Mouse (Mus musculus): ENCODE data around the gene Cox10. TPM values are rescaled to one million over a fixed set of nuclear protein-coding genes. Genes with fewer than 3 reads are reported as not detected.

The Cox10 gene
- total and polyA plus RNA-seq, 2 experiments = 4.0 to 12.9 TPM

DNA sequence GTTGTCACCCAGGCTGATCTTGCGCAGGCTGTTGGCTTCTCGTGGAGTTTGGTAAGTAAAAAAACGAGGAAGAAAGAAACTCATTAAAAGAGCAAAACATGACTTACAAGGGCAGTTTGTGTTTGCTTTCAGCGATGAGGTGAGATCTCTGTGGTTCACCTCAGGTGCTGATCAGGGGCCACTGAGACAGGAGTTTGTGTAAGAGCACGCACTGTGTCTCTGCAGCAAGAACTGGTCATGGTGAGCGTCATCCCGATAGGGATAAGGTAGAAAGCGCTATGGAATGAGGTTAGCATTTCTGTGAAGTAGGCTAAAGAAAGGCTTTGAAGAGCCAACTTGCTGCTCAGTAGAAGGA lies 436 bp upstream of the Cox10 start:
- Histone ChIP-seq H3K4me3 (ENCODE audit: insufficient read depth, low read depth, low read length) (peak overlapping the region; percentile 78), H3K27ac (replicated peaks; ENCODE audit: insufficient read depth, low read depth, low read length) (peak overlapping the region; percentile 75), H3K4me1 (ENCODE audit: control insufficient read depth, insufficient read depth, low read length) (no peaks in the 10 kb centered on the region), H3K36me3 (ENCODE audit: control insufficient read depth, insufficient read depth, low read length) (peaks cover 3% of the 10 kb centered on the region; the same call in 1 of the 2 replicates), H3K9ac (ENCODE audit: low read depth, low read length) (peak overlapping the region; percentile 72), H3K27me3 (ENCODE audit: control insufficient read depth, insufficient read depth, low read length) (no peaks in the 10 kb centered on the region), H3K79me2 (ENCODE audit: control insufficient read depth, insufficient read depth, low read length) (no peaks in the 10 kb centered on the region; the same call in 1 of the 2 replicates)
- no peak for TF ChIP-seq POLR2A (IDR thresholded peaks at IDR 0.05; ENCODE audit: extremely low read depth, insufficient read depth, low read length)
- no peak for TF ChIP-seq CTCF (IDR thresholded peaks at IDR 0.05; ENCODE audit: low read depth, low read length)
- DNase-seq (ENCODE audit: extremely low read depth, low read depth, low spot score) = peak; percentile 57
- WGBS = under 1% methylated on average over 8 of the region's 8 CpGs

GRCm38 (mm10) chr11:64076212-64076611 lies 3.1 kb downstream of the Cox10 start:
- DNase-seq (ENCODE audit: extremely low read depth, low read depth, low spot score) = no peak
- H3K4me3 ChIP-seq (ENCODE audit: insufficient read depth, low read depth, low read length) = no peak overlapping the region
- peaks cover 3% of the 10 kb centered on the region; the same call in 1 of the 2 replicates for H3K36me3 ChIP-seq (ENCODE audit: control insufficient read depth, insufficient read depth, low read length)

DNA sequence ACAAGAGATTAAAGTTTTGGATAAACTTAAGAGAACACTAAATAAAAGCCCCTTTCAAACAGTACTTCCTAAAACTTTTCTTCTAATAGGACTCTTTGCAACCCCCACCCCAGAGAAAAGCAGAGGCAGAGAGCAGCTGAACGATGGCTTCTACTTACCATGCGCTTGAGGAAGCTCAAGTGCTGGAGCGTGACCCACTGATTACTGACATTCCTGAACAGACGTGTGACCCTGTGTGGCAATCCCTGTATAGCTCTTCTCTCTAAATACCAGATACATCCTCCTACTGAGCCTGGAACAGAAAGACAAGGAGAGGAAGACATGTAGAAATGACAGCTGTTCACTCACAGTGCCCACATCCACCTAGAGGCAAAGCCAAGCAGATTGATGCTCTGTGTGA lies 5.9 kb downstream of the Cox10 start:
- Histone ChIP-seq H3K9ac (ENCODE audit: low read depth, low read length) (no peak overlapping the region), H3K4me3 (ENCODE audit: insufficient read depth, low read depth, low read length) (no peak overlapping the region), H3K79me2 (ENCODE audit: control insufficient read depth, insufficient read depth, low read length) (no peaks in the 10 kb centered on the region; the same call in 1 of the 2 replicates), H3K27ac (replicated peaks; ENCODE audit: insufficient read depth, low read depth, low read length) (no peak overlapping the region), H3K36me3 (ENCODE audit: control insufficient read depth, insufficient read depth, low read length) (peaks cover 15% of the 10 kb centered on the region; the same call in 1 of the 2 replicates), H3K4me1 (ENCODE audit: control insufficient read depth, insufficient read depth, low read length) (no peaks in the 10 kb centered on the region), H3K27me3 (ENCODE audit: control insufficient read depth, insufficient read depth, low read length) (no peaks in the 10 kb centered on the region)
- TF ChIP-seq POLR2A (IDR thresholded peaks at IDR 0.05; ENCODE audit: extremely low read depth, insufficient read depth, low read length) = no peak
- 84% methylated on average over 4 of the region's 4 CpGs for WGBS
- DNase-seq (ENCODE audit: extremely low read depth, low read depth, low spot score) = no peak

More at GRCm38 (mm10) chr11:64076212-64076611, 3.1 kb downstream of the Cox10 start:
- WGBS = 95% methylated on average over 4 of the region's 4 CpGs
- Histone ChIP-seq H3K4me1 (ENCODE audit: control insufficient read depth, insufficient read depth, low read length) (no peaks in the 10 kb centered on the region), H3K27me3 (ENCODE audit: control insufficient read depth, insufficient read depth, low read length) (no peaks in the 10 kb centered on the region), H3K79me2 (ENCODE audit: control insufficient read depth, insufficient read depth, low read length) (no peaks in the 10 kb centered on the region; the same call in 1 of the 2 replicates), H3K9ac (ENCODE audit: low read depth, low read length) (no peak overlapping the region), H3K27ac (replicated peaks; ENCODE audit: insufficient read depth, low read depth, low read length) (no peak overlapping the region)
- TF ChIP-seq POLR2A (IDR thresholded peaks at IDR 0.05; ENCODE audit: extremely low read depth, insufficient read depth, low read length) (no peak), CTCF (IDR thresholded peaks at IDR 0.05; ENCODE audit: low read depth, low read length) (no peak)

- WGBS = 93% methylated on average over 12 of the region's 12 CpGs
- Histone ChIP-seq H3K79me2 (ENCODE audit: control insufficient read depth, insufficient read depth, low read length) (no peaks in the 10 kb centered on the region; the same call in 1 of the 2 replicates), H3K36me3 (ENCODE audit: control insufficient read depth, insufficient read depth, low read length) (peaks cover 15% of the 10 kb centered on the region; the same call in 1 of the 2 replicates)
These were observed 7.7 kb downstream of the Cox10 start for GRCm38 (mm10) chr11:64071536-64071935.

DNA sequence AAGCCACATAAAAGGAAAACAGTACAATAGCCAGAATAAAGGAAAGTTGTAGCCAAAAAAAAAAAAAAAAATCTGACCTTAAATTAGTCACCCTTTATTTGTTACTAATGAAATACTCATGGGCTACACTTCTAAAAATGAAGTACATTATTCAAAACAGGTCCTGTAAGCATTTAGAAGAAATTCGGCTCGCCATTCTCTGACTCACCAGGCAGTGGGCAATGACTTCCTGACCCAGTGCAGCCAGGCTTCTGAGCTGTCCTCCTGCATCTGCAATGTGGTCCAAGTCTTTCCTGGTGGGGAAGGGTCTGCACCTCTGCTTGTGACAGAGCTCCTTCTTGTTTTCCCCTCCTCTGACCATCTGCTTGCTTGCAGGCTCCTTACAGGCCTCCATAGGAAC lies 13.3 kb downstream of the Cox10 start:
- DNase-seq (ENCODE audit: extremely low read depth, low read depth, low spot score) = no peak
- WGBS = 88% methylated on average over 2 of the region's 2 CpGs
- Histone ChIP-seq H3K36me3 (ENCODE audit: control insufficient read depth, insufficient read depth, low read length) (peaks cover 13% of the 10 kb centered on the region; the same call in 1 of the 2 replicates), H3K27ac (replicated peaks; ENCODE audit: insufficient read depth, low read depth, low read length) (no peak overlapping the region), H3K27me3 (ENCODE audit: control insufficient read depth, insufficient read depth, low read length) (no peaks in the 10 kb centered on the region), H3K9ac (ENCODE audit: low read depth, low read length) (no peak overlapping the region), H3K4me3 (ENCODE audit: insufficient read depth, low read depth, low read length) (no peak overlapping the region), H3K79me2 (ENCODE audit: control insufficient read depth, insufficient read depth, low read length) (no peaks in the 10 kb centered on the region), H3K4me1 (ENCODE audit: control insufficient read depth, insufficient read depth, low read length) (no peaks in the 10 kb centered on the region)
- no peak for TF ChIP-seq CTCF (IDR thresholded peaks at IDR 0.05; ENCODE audit: low read depth, low read length)
- TF ChIP-seq POLR2A (IDR thresholded peaks at IDR 0.05; ENCODE audit: extremely low read depth, insufficient read depth, low read length) = no peak

More at GRCm38 (mm10) chr11:64071536-64071935, 7.7 kb downstream of the Cox10 start:
- no peak for DNase-seq (ENCODE audit: extremely low read depth, low read depth, low spot score)
- Histone ChIP-seq H3K27ac (replicated peaks; ENCODE audit: insufficient read depth, low read depth, low read length) (no peak overlapping the region), H3K27me3 (ENCODE audit: control insufficient read depth, insufficient read depth, low read length) (no peaks in the 10 kb centered on the region), H3K9ac (ENCODE audit: low read depth, low read length) (no peak overlapping the region), H3K4me1 (ENCODE audit: control insufficient read depth, insufficient read depth, low read length) (no peaks in the 10 kb centered on the region), H3K4me3 (ENCODE audit: insufficient read depth, low read depth, low read length) (no peak overlapping the region)
- TF ChIP-seq POLR2A (IDR thresholded peaks at IDR 0.05; ENCODE audit: extremely low read depth, insufficient read depth, low read length) (no peak), CTCF (IDR thresholded peaks at IDR 0.05; ENCODE audit: low read depth, low read length) (no peak)

- WGBS = 90% methylated on average over 3 of the region's 3 CpGs
These were observed 16.1 kb downstream of the Cox10 start for GRCm38 (mm10) chr11:64063130-64063529.

More at GRCm38 (mm10) chr11:64063130-64063529, 16.1 kb downstream of the Cox10 start:
- H3K79me2 ChIP-seq (ENCODE audit: control insufficient read depth, insufficient read depth, low read length) = no peaks in the 10 kb centered on the region
- H3K27ac ChIP-seq (replicated peaks; ENCODE audit: insufficient read depth, low read depth, low read length) = no peak overlapping the region
- no peaks in the 10 kb centered on the region for H3K4me1 ChIP-seq (ENCODE audit: control insufficient read depth, insufficient read depth, low read length)
- TF ChIP-seq CTCF (IDR thresholded peaks at IDR 0.05; ENCODE audit: low read depth, low read length) (no peak), POLR2A (IDR thresholded peaks at IDR 0.05; ENCODE audit: extremely low read depth, insufficient read depth, low read length) (no peak)
- no peak overlapping the region for H3K9ac ChIP-seq (ENCODE audit: low read depth, low read length)
- no peak for DNase-seq (ENCODE audit: extremely low read depth, low read depth, low spot score)
- H3K36me3 ChIP-seq (ENCODE audit: control insufficient read depth, insufficient read depth, low read length) = peaks cover 6% of the 10 kb centered on the region; the same call in 1 of the 2 replicates
- H3K4me3 ChIP-seq (ENCODE audit: insufficient read depth, low read depth, low read length) = no peak overlapping the region
- no peaks in the 10 kb centered on the region for H3K27me3 ChIP-seq (ENCODE audit: control insufficient read depth, insufficient read depth, low read length)

All from liver, adult 2 months (tissue).